Mouse (Mus musculus): Measurements from ENCODE around the gene Ankrd63.
A peak's percentile ranks its signal among the peaks of the same experiment; 100 is the strongest.

GRCm38 (mm10) chr2:118752792-118753108 lies 49.0 kb upstream of the Ankrd63 start:
- TF ChIP-seq GATA1 (IDR thresholded peaks at IDR 0.05; ENCODE audit: borderline replicate concordance, low read length) = peak; percentile 46; the same call in 1 of the 3 replicates
- TF ChIP-seq FLI1 (IDR thresholded peaks at IDR 0.05; ENCODE audit: low read length) = no peak
